Mouse (Mus musculus): Measurements from ENCODE around the gene Apobec1. TPM values are rescaled to one million over a fixed set of nuclear protein-coding genes. Genes with fewer than 3 reads are reported as not detected.
"Not testable (repeated sequence)": the region's sequence is repeated elsewhere in the genome, so short reads cannot be mapped to it uniquely, and the experiment has no call there.

The Apobec1 gene
- polyA plus RNA-seq, 1 experiment from 2014 or later = 5.5 TPM

GRCm38 (mm10) chr6:122579086-122579485 is 23.2 kb downstream of the Apobec1 start:
- no peak for ATAC-seq (ENCODE audit: insufficient number of reproducible peaks, low FRiP score, low TSS enrichment, low read depth)
- Histone ChIP-seq H3K4me1 (no peaks in the 10 kb centered on the region), H3K9me3 (replicated peaks) (no peaks in the 10 kb centered on the region), H3K4me3 (replicated peaks) (no peak overlapping the region), H3K9ac (no peak overlapping the region), H3K27me3 (no peaks in the 10 kb centered on the region), H3K36me3 (no peaks in the 10 kb centered on the region), H3K4me2 (replicated peaks) (no peak overlapping the region), H3K27ac (replicated peaks) (no peak overlapping the region)
- WGBS = 76% methylated on average over 1 of the region's 1 CpGs

GRCm38 (mm10) chr6:122577030-122577429 is 25.2 kb downstream of the Apobec1 start:
- Histone ChIP-seq H3K4me1 (no peaks in the 10 kb centered on the region), H3K27me3 (no peaks in the 10 kb centered on the region; the same call in 1 of the 2 replicates), H3K4me2 (replicated peaks) (no peak overlapping the region), H3K27ac (replicated peaks) (no peak overlapping the region), H3K4me3 (replicated peaks) (no peak overlapping the region), H3K9me3 (replicated peaks) (no peaks in the 10 kb centered on the region), H3K9ac (no peak overlapping the region), H3K36me3 (no peaks in the 10 kb centered on the region)
- no peak for ATAC-seq (ENCODE audit: insufficient number of reproducible peaks, low FRiP score, low TSS enrichment, low read depth)
- WGBS = 83% methylated on average over 3 of the region's 3 CpGs

GRCm38 (mm10) chr6:122575037-122575436 is 27.2 kb downstream of the Apobec1 start:
- not testable (repeated sequence) for H3K27ac ChIP-seq (replicated peaks); H3K27me3 ChIP-seq; H3K4me2 ChIP-seq (replicated peaks); H3K4me3 ChIP-seq (replicated peaks); H3K9me3 ChIP-seq (replicated peaks); H3K9ac ChIP-seq; H3K4me1 ChIP-seq; H3K36me3 ChIP-seq; ATAC-seq (ENCODE audit: insufficient number of reproducible peaks, low FRiP score, low TSS enrichment, low read depth)
- WGBS = 90% methylated on average over 1 of the region's 1 CpGs

GRCm38 (mm10) chr6:122571617-122571959 is 30.7 kb downstream of the Apobec1 start:
- ATAC-seq (ENCODE audit: insufficient number of reproducible peaks, low FRiP score, low TSS enrichment, low read depth) = no peak
- Histone ChIP-seq H3K36me3 (no peaks in the 10 kb centered on the region), H3K27ac (replicated peaks) (no peak overlapping the region), H3K4me2 (replicated peaks) (no peak overlapping the region), H3K9me3 (replicated peaks) (no peaks in the 10 kb centered on the region), H3K27me3 (no peaks in the 10 kb centered on the region; the same call in 1 of the 2 replicates), H3K9ac (no peak overlapping the region), H3K4me1 (no peaks in the 10 kb centered on the region), H3K4me3 (replicated peaks) (no peak overlapping the region)
- 78% methylated on average over 3 of the region's 3 CpGs for WGBS

GRCm38 (mm10) chr6:122570695-122571616 is 31.3 kb downstream of the Apobec1 start:
- ATAC-seq (ENCODE audit: insufficient number of reproducible peaks, low FRiP score, low TSS enrichment, low read depth) = no peak
- H3K9ac ChIP-seq = no peak overlapping the region
- no peaks in the 10 kb centered on the region for H3K4me1 ChIP-seq
- no peak overlapping the region for H3K27ac ChIP-seq (replicated peaks)
- no peak overlapping the region for H3K4me2 ChIP-seq (replicated peaks)
- H3K27me3 ChIP-seq = no peaks in the 10 kb centered on the region; the same call in 1 of the 2 replicates
- H3K4me3 ChIP-seq (replicated peaks) = no peak overlapping the region
- WGBS = 49% methylated on average over 8 of the region's 8 CpGs
- no peaks in the 10 kb centered on the region for H3K36me3 ChIP-seq
- no peaks in the 10 kb centered on the region for H3K9me3 ChIP-seq (replicated peaks)

- no peak overlapping the region for H3K4me3 ChIP-seq (replicated peaks)
- 78% methylated on average over 1 of the region's 1 CpGs for WGBS
- H3K9me3 ChIP-seq (replicated peaks) = no peaks in the 10 kb centered on the region
- H3K27me3 ChIP-seq = no peaks in the 10 kb centered on the region; the same call in 1 of the 2 replicates
- no peaks in the 10 kb centered on the region for H3K4me1 ChIP-seq
- no peaks in the 10 kb centered on the region for H3K36me3 ChIP-seq
- H3K27ac ChIP-seq (replicated peaks) = no peak overlapping the region
- no peak overlapping the region for H3K4me2 ChIP-seq (replicated peaks)
- ATAC-seq (ENCODE audit: insufficient number of reproducible peaks, low FRiP score, low TSS enrichment, low read depth) = no peak
- no peak overlapping the region for H3K9ac ChIP-seq
Observed at GRCm38 (mm10) chr6:122569762-122570161, 32.5 kb downstream of the Apobec1 start.

GRCm38 (mm10) chr6:122569113-122569512 is 33.1 kb downstream of the Apobec1 start:
- Histone ChIP-seq H3K27ac (replicated peaks) (no peak overlapping the region), H3K4me2 (replicated peaks) (no peak overlapping the region), H3K27me3 (no peaks in the 10 kb centered on the region; the same call in 1 of the 2 replicates), H3K9me3 (replicated peaks) (no peaks in the 10 kb centered on the region), H3K4me1 (no peaks in the 10 kb centered on the region), H3K4me3 (replicated peaks) (no peak overlapping the region), H3K36me3 (no peaks in the 10 kb centered on the region), H3K9ac (no peak overlapping the region)
- 50% methylated on average over 5 of the region's 5 CpGs for WGBS
- ATAC-seq (ENCODE audit: insufficient number of reproducible peaks, low FRiP score, low TSS enrichment, low read depth) = no peak

- no peak overlapping the region for H3K9ac ChIP-seq
- no peak overlapping the region for H3K4me3 ChIP-seq (replicated peaks)
- no peak overlapping the region for H3K4me2 ChIP-seq (replicated peaks)
- no peak for ATAC-seq (ENCODE audit: insufficient number of reproducible peaks, low FRiP score, low TSS enrichment, low read depth)
- no peak overlapping the region for H3K27ac ChIP-seq (replicated peaks)
- H3K36me3 ChIP-seq = no peaks in the 10 kb centered on the region
- 0 out of 2 replicates have a peak, but pooled peaks cover 5% of the 10 kb centered on the region for H3K4me1 ChIP-seq
- no peaks in the 10 kb centered on the region for H3K9me3 ChIP-seq (replicated peaks)
- WGBS = 85% methylated on average over 9 of the region's 9 CpGs
- H3K27me3 ChIP-seq = 0 out of 2 replicates have a peak, but pooled peaks cover 4% of the 10 kb centered on the region
Observed at GRCm38 (mm10) chr6:122565070-122565784, 37.0 kb downstream of the Apobec1 start.

GRCm38 (mm10) chr6:122562463-122562862 is 39.8 kb downstream of the Apobec1 start:
- 0 out of 2 replicates have a peak, but pooled peaks cover 4% of the 10 kb centered on the region for H3K27me3 ChIP-seq

GRCm38 (mm10) chr6:122561005-122561404 is 41.2 kb downstream of the Apobec1 start:
- H3K4me2 ChIP-seq (replicated peaks) = peak overlapping the region; percentile 47; the same call in 1 of the 2 replicates
- no peak overlapping the region for H3K9ac ChIP-seq
- 0 out of 2 replicates have a peak, but pooled peaks cover 5% of the 10 kb centered on the region for H3K4me1 ChIP-seq
- no peaks in the 10 kb centered on the region for H3K9me3 ChIP-seq (replicated peaks)
- no peak overlapping the region for H3K4me3 ChIP-seq (replicated peaks)
- H3K27me3 ChIP-seq = peaks cover 7% of the 10 kb centered on the region; the same call in 1 of the 2 replicates
- H3K27ac ChIP-seq (replicated peaks) = no peak overlapping the region
- ATAC-seq (ENCODE audit: insufficient number of reproducible peaks, low FRiP score, low TSS enrichment, low read depth) = no peak
- no peaks in the 10 kb centered on the region for H3K36me3 ChIP-seq
- WGBS = 76% methylated on average over 20 of the region's 20 CpGs

More at GRCm38 (mm10) chr6:122562463-122562862, 39.8 kb downstream of the Apobec1 start:
- Histone ChIP-seq H3K36me3 (no peaks in the 10 kb centered on the region), H3K4me3 (replicated peaks) (no peak overlapping the region), H3K27ac (replicated peaks) (no peak overlapping the region), H3K4me2 (replicated peaks) (no peak overlapping the region), H3K4me1 (0 out of 2 replicates have a peak, but pooled peaks cover 5% of the 10 kb centered on the region), H3K9ac (no peak overlapping the region), H3K9me3 (replicated peaks) (no peaks in the 10 kb centered on the region)
- no peak for ATAC-seq (ENCODE audit: insufficient number of reproducible peaks, low FRiP score, low TSS enrichment, low read depth)
- WGBS = 2% methylated on average over 6 of the region's 6 CpGs

GRCm38 (mm10) chr6:122560427-122560826 is 41.8 kb downstream of the Apobec1 start:
- Histone ChIP-seq H3K9ac (no peak overlapping the region), H3K4me2 (replicated peaks) (peak overlapping the region; percentile 47), H3K27ac (replicated peaks) (no peak overlapping the region), H3K27me3 (peaks cover 11% of the 10 kb centered on the region; the same call in 1 of the 2 replicates), H3K36me3 (no peaks in the 10 kb centered on the region), H3K4me1 (0 out of 2 replicates have a peak, but pooled peaks cover 5% of the 10 kb centered on the region), H3K4me3 (replicated peaks) (peak overlapping the region; percentile 27), H3K9me3 (replicated peaks) (no peaks in the 10 kb centered on the region)
- WGBS = 7% methylated on average over 17 of the region's 17 CpGs
- no peak for ATAC-seq (ENCODE audit: insufficient number of reproducible peaks, low FRiP score, low TSS enrichment, low read depth)
